Mouse (Mus musculus): Measurements from ENCODE around the gene Lypd6b.

Lypd6b gene

DNA sequence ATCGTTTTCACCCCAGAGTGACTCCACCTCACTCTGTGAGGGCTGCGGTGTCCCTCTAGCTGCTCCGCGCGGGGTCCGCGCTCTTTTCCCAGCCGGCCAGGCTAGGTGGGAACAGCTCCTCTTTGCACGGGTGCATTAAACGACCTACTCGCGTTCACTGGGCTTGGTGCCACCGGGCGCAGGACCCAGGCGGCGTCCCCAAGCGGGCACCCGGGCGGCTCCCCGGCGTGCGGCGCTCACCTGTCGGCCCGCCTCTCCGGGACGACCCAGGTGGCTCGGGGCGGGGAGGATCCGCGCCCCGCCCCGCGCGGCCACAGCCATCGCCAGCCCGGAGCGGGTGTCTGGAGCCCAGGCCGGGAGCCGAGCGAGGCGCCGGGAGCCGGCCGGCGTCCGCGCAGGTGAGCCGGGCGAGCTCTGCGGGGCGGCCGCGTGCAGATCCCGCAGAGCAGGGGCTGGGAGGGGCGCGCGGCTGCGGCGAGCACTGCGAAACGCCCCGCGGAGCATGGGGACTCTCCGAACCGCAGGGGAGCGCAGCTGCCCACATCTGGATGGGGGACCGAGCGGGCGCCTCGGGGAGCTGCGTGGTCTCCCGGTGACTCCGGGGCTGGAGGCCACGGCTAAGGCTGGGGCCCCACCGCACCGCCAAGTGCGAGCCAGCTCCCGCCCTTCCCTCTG lies at the start of gene Lypd6b:
Gene Lypd6b, plus strand, starts transcription at position 313 of the 675 bp plus-strand sequence.
- DNase-seq (ENCODE audit: low spot score in 2 of 2), result no peak

- no peak for DNase-seq (ENCODE audit: low spot score in 2 of 2)
Measured at GRCm38 (mm10) chr2:49739046-49739445, 48.4 kb upstream of the Lypd6b start.

GRCm38 (mm10) chr2:49741026-49741425 lies 46.5 kb upstream of the Lypd6b start:
- DNase-seq (ENCODE audit: low spot score in 2 of 2), result no peak

DNA sequence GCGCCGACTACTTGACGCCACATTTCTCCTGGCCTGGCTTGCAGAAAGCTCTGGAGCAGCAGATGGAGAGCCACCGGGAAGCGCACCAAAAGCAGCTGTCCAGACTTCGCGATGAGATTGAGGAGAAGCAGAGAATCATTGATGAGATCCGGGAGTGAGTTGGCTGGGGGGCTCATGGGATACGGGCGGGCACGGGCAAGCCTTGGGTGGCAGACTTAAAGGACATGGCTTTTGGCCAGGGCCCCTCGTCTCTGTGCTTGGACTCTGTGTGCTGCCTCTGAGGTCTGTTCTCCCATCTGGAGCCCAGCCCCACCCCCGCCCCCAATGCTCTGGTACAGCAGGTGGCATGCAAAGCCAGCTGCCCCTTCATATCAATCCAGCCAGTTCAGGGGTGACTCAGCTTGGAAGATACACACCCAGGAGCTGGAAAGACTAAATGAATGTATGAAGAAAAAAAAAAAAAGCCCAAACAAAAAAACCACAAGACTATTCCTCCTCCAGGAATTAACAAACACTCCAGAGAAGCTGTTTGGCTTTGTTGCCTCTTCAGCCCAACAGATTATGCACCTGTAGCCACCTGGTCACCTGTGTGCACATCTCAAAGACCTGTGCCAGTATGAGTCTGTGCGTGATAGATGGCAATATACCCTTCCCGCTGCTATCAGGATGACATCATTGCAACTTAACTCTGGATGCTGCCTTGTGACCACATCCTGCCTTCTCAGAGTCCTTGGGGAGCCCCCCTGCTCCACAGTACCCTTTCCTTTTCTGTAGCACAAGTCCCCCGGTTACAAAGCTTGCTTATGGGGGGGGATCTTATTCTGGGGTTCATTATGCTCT lies 45.4 kb upstream of the Lypd6b start:
- DNase-seq (ENCODE audit: low spot score in 2 of 2), result no peak

DNA sequence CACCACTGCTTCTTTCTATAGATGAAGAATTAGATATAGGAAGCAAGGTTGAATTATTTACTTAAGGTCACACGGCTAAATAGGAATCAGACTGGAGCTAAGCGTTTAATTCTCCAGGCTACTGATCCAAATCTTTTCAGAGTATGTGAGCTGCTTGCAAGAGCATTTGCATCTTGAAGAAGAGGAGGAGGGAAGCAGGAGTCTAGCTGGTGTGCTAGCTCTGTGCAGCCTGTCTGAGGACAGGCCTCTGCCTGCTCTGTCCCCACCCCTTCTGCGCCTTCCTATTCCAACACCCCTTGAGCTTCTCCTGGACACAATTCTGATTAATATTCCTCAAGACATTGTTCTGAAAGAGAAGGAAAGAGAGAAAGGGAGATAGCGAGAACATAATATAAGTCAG lies 44.6 kb upstream of the Lypd6b start:
- DNase-seq (ENCODE audit: low spot score in 2 of 2), result no peak

DNA sequence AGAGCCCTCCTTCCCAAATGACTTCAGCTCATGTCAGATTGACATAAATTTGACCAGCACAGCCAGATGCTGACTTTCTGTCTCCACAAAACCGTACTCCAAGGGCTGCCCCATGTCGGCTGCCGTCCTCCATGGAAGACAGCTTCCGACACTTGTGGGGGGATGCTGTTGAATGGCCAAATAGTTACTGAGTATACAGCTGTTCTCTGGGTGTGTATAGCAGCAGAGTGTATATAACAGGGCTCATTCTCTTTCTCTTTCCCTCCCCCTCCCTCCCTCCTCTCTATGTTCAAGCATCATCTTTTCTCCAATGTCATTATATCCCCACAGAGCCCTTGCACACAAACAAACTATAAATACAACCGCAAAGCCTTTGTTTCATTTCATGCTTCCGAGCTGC lies 43.7 kb upstream of the Lypd6b start:
- no peak for DNase-seq (ENCODE audit: low spot score in 2 of 2)

DNA sequence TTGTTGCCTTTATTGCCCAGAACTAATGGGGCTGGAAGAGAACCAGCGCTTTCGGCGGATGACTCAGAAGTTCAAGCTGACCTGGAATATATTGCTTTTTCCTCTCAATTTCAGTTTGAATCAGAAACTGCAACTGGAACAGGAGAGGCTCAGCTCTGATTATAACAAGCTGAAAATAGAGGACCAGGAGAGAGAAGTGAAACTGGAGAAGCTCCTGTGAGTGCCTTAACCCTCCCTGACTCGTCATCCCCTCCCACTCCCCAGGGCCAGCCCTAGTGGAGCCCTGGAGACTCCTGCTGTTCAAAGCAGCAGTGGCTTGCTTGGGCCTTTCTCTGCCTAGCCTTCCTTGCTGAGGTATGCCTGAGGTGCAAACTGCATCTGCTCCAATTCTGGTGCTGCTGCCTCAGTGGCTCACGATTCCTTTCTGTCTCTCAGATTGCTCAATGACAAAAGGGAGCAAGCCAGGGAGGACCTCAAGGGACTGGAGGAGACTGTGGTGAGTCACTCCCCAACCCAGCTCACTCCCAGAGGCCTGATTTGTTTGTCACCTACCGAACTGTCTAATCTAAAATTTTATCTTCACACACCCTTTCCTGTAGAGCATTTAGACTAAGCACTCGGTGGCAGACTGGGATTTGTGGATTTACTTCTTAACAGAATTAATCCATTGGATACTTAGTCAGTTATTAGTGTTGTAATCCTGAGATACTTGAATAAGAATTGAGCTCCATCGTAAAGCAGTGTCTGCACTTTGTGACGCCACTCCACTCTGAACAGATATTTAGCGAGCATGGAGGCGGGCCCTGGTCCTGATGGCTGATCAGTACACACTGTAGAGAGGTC lies 43.0 kb upstream of the Lypd6b start:
- no peak for DNase-seq (ENCODE audit: low spot score in 2 of 2)

- DNase-seq (ENCODE audit: low spot score in 2 of 2), result no peak
Measured at GRCm38 (mm10) chr2:49745094-49745781, 42.2 kb upstream of the Lypd6b start.

- DNase-seq (ENCODE audit: low spot score in 2 of 2), result no peak
Measured at GRCm38 (mm10) chr2:49746947-49747346, 40.5 kb upstream of the Lypd6b start.

- no peak for DNase-seq (ENCODE audit: low spot score in 2 of 2)
Measured at GRCm38 (mm10) chr2:49747670-49748069, 39.8 kb upstream of the Lypd6b start.

- no peak for DNase-seq (ENCODE audit: low spot score in 2 of 2)
Measured at GRCm38 (mm10) chr2:49748628-49749342, 38.7 kb upstream of the Lypd6b start.

DNA sequence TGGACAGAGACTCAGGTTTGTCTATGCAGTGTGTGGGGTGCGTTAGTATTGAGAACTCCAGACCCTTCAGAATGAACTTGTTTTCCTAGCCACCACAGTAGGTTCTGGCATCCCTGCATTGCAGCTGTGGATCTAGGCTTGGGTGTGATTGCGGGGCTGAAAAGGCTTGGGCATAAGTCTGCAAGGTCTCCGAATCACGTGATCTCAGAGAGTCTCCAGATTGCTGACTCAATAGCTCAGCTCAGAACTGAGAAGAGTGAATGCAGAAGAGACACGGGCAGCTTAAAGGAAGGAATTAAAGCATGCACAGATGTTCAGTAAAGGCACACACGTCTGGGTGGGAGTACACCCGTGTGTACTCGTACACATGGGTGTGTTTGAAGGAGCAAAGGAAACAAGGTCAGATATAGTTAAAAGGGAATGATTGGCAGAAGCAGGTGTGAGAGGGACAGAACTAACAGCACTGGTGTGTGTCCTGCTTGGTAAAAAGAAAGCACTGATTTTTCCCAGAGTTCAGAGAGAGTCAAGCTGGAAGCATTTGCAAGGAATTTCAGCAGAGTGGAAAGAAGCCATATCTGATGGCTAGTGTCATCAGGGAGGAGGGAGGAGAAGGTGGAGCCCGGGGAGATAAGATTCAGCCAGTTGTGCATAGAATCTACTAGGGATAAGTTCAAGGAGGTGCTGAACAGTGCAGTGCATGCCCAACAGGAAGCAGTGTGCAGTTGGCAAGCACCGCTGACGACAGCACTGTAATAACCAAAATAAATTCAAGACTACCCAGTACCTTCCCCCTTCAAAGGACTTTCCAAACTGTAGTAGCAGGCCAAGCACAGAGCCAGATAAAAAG lies 37.5 kb upstream of the Lypd6b start:
- no peak for DNase-seq (ENCODE audit: low spot score in 2 of 2)

GRCm38 (mm10) chr2:49751544-49752210 lies 35.8 kb upstream of the Lypd6b start:
- no peak for DNase-seq (ENCODE audit: low spot score in 2 of 2)

DNA sequence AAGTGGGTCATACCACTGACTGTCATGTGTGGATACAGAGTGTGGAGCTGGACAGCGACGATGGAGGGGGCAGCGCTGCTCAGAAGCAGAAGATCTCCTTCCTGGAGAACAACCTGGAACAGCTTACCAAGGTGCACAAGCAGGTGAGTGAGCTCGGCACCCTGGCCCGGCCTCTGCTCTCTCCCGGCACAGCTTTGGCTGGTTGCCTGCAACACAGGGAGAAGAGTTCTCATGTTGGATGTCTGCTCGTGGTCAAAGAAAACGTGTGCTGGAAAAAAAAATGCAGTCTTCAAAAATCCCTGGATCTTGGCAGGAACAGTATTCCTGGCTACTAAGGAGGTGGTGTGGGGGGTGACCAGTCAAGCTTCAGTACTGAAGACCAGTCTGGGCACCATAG lies 35.3 kb upstream of the Lypd6b start:
- no peak for DNase-seq (ENCODE audit: low spot score in 2 of 2)

GRCm38 (mm10) chr2:49753062-49753461 lies 34.4 kb upstream of the Lypd6b start:
- no peak for DNase-seq (ENCODE audit: low spot score in 2 of 2)

DNA sequence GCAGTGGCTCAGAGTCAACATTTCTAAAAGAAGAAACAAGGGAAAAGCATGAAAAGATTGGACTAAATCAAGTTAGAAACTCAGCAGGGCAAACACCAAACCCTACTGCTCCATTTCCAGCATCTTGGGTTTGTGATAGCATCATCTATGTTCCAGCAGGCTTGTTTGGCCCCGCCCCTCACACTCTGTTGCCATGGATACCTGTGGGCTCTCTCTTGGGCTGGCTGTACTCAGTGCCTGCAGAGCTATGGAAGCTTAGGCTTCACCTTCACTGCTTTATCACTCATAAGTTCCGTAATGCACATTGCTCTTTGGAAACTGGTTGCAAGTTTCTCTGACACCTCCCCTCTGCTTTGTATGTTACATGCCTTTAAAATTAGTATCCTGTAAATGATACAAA lies 32.4 kb upstream of the Lypd6b start:
- DNase-seq (ENCODE audit: low spot score in 2 of 2), result no peak

GRCm38 (mm10) chr2:49757616-49758015 lies 29.9 kb upstream of the Lypd6b start:
- DNase-seq (ENCODE audit: low spot score in 2 of 2), result no peak

DNA sequence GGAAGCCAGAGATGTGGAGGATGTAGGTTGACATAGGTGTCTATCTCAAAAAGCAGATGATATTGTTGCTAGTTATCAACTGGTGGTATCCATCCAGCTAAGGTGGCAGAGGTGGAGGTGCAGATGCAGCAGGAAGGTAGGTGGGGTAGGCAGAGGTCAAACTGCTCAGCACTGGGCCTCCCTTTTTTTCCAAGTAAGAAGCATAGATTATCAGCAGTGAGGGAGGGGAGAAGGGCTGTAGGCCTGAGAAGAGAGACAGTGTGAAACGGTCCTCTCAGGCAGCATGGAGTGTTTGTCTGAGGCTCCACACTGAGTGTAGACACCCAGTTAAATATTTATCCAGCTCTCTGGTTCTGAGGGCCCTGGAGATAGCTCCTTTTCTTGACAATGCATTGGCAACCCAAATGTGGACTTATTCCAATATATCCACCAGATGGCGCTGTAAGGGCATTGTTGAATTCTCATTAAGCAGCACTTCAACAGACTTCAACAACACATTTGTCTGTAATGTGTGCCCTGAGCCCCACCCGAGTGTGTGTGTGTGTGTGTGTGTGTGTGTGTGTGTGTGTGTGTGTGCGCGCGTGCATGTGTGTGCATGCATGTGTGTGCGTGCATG lies 23.0 kb upstream of the Lypd6b start:
- DNase-seq (ENCODE audit: low spot score in 2 of 2), result no peak

GRCm38 (mm10) chr2:49768916-49769315 lies 18.6 kb upstream of the Lypd6b start:
- DNase-seq (ENCODE audit: low spot score in 2 of 2), result no peak

All from frontal cortex, postnatal 10 days (tissue).